Mouse (Mus musculus) stomach, postnatal 0 days (tissue): ENCODE results near the gene Pikfyve. TPM values are rescaled to one million over a fixed set of nuclear protein-coding genes. Genes with fewer than 3 reads are reported as not detected.

Experiments
- ATAC-seq: fragments of 200-750 bp; cut with Nextera tagmentation; 2 replicates; pipeline ENCODE4 v1.8.0; 2017; ENCODE audit not compliant: low FRiP score, low TSS enrichment
- DNase-seq: peaks from one replicate; pipeline ENCODE4 v3.0.0-alpha.2; 2016; ENCODE audit warnings: low spot score
- H3K27ac ChIP-seq: fragments of 300-500 bp; sonication (generic); replicated peaks from 2 replicates; pipeline ENCODE4 v1.5.1; 2014; ENCODE audit warnings: mild to moderate bottlenecking, control low read depth
- H3K27me3 ChIP-seq: fragments of 300-500 bp; sonication (generic); 2 replicates; pipeline ENCODE4 v1.6.1; 2014; ENCODE audit warnings: low read length; ENCODE audit not compliant: control insufficient read depth, insufficient read depth
- H3K36me3 ChIP-seq: fragments of 300-500 bp; sonication (generic); 2 replicates; pipeline ENCODE4 v1.6.1; 2014; ENCODE audit warnings: low read length, mixed read lengths; ENCODE audit not compliant: control insufficient read depth, insufficient read depth
- H3K4me1 ChIP-seq: fragments of 300-500 bp; sonication (generic); replicated peaks from 2 replicates; pipeline ENCODE4 v1.6.1; 2014; ENCODE audit warnings: antibody characterized with exemption; ENCODE audit not compliant: control insufficient read depth, insufficient read depth
- H3K4me2 ChIP-seq: fragments of 300-500 bp; sonication (generic); replicated peaks from 2 replicates; pipeline ENCODE4 v1.6.1; 2014; ENCODE audit warnings: low read depth, mild to moderate bottlenecking, control low read depth, moderate library complexity
- H3K4me3 ChIP-seq: fragments of 300-500 bp; sonication (generic); 2 replicates; pipeline ENCODE4 v1.5.1; 2014; ENCODE audit warnings: low read depth, low read length, control low read depth
- H3K9ac ChIP-seq: fragments of 300-500 bp; sonication (generic); 2 replicates; pipeline ENCODE4 v1.6.1; 2014; ENCODE audit warnings: mild to moderate bottlenecking, low read length, control low read depth, mixed read lengths
- H3K9me3 ChIP-seq: fragments of 300-500 bp; sonication (generic); 2 replicates; pipeline ENCODE4 v1.6.1; 2016; ENCODE audit warnings: low read length; ENCODE audit not compliant: control insufficient read depth
- CTCF ChIP-seq: IDR thresholded peaks from 2 replicates; pipeline ENCODE4 v1.5.1; 2016; ENCODE audit warnings: antibody characterized with exemption, low read depth, mild to moderate bottlenecking, moderate library complexity
- EP300 ChIP-seq: optimal IDR thresholded peaks from 2 replicates; pipeline ENCODE3; 2016; ENCODE audit warnings: antibody characterized with exemption
- WGBS: fragments of 180-500 bp; shearing (Covaris S2); extraction: QIAGEN DNeasy Blood & Tissue Kit; methylation state at CpG from one replicate; pipeline ENCODE4 v1.1.7; 2014; 5-methylcytosine and 5-hydroxymethylcytosine counted together
- polyA plus RNA-seq: library from polyadenylated mRNA; unstranded; fragments of >200 nt; fragmentation: Nextera tagmentation; extraction: Ambion mirVana; gene quantifications from 2 replicates; pipeline ENCODE4 v1.2.1, GENCODE M21; 2015

Gene Pikfyve
- polyA plus RNA-seq, 1 experiment from 2014 or later, result 3.9 TPM

DNA sequence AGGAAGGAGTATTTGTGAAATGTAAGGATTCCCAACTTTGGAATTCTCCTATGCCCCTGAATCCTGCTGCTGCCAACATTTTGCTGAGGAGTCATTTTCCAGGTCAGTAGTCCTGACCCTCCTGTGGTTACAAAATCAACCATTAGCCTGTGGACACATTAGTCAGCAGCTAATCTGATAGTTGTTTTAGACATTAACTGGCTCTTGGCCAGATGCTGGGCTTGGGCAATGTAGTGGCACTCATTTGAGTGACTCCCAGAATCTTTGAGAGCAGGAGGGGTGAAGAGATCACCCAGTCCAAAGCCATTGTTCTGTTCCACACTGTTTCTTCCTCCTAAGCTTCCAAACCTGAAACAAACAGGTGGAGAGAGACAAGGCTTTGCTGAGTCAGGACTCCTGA is 31.7 kb upstream of the Pikfyve start:
- Histone ChIP-seq H3K36me3 (0 out of 2 replicates have a peak, but pooled peaks cover 2% of the 10 kb centered on the region), H3K4me3 (no peak overlapping the region), H3K9ac (no peak overlapping the region), H3K4me2 (no peak overlapping the region), H3K27me3 (no peaks in the 10 kb centered on the region), H3K27ac (no peak overlapping the region), H3K9me3 (no peaks in the 10 kb centered on the region), H3K4me1 (no peaks in the 10 kb centered on the region)
- DNase-seq (peak; percentile 29), ATAC-seq (no peak)
- no peak for TF ChIP-seq EP300
- no peak for TF ChIP-seq CTCF

DNA sequence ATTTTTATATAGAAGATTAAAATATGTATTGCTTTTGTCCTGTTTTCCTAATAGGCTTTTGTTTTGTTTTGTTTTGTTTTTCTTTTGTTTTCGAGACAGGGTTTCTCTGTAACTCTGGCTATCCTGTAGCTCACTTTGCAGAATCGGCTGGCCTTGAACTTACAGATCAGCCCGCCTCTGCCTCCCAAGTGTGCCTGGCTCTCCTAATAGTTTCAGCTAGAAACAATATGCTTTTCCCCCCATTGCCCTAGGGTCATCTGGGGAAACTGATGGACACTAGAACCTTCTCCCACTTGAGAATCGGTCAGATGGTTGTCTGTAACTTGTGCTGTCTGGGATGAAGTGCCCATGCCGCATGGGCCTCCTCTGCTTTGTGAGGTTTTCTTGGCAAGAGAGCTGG is 30.4 kb upstream of the Pikfyve start:
- peaks cover 9% of the 10 kb centered on the region; the same call in 1 of the 2 replicates for H3K36me3 ChIP-seq
- H3K27ac ChIP-seq, result no peak overlapping the region
- H3K27me3 ChIP-seq, result no peaks in the 10 kb centered on the region
- ATAC-seq (no peak), DNase-seq (no peak)
- no peaks in the 10 kb centered on the region for H3K4me1 ChIP-seq
- WGBS, result 94% methylated on average over 5 of the region's 5 CpGs
- H3K4me2 ChIP-seq, result no peak overlapping the region
- no peaks in the 10 kb centered on the region for H3K9me3 ChIP-seq
- H3K9ac ChIP-seq, result no peak overlapping the region
- TF ChIP-seq CTCF, result no peak
- no peak for TF ChIP-seq EP300
- no peak overlapping the region for H3K4me3 ChIP-seq

DNA sequence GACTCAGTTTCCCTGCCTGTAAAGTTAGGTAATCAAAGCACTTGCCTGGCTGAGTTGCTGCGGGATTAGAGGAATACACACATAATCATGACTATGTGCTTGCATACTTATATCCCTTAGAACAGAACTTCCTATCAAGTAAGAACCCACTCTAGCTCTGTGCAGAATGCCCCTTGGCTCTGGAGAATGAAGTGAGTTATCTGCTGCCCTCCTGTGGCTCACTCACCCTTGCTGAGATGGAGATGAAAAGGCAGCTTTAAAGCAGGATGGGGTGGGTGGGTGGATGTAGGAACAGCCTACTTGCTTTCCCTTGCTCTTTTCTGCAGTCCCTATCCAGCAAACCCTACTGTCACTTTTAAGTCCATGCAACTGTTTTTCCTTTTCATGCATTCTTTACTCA is 24.3 kb upstream of the Pikfyve start:
- Histone ChIP-seq H3K4me2 (no peak overlapping the region), H3K9me3 (no peaks in the 10 kb centered on the region), H3K4me1 (no peaks in the 10 kb centered on the region), H3K4me3 (no peak overlapping the region), H3K36me3 (peaks cover 32% of the 10 kb centered on the region), H3K27me3 (no peaks in the 10 kb centered on the region), H3K9ac (no peak overlapping the region), H3K27ac (no peak overlapping the region)
- ATAC-seq (no peak), DNase-seq (no peak)
- WGBS, result 97% methylated on average over 1 of the region's 1 CpGs
- TF ChIP-seq CTCF, result peak; percentile 40
- TF ChIP-seq EP300, result no peak

DNA sequence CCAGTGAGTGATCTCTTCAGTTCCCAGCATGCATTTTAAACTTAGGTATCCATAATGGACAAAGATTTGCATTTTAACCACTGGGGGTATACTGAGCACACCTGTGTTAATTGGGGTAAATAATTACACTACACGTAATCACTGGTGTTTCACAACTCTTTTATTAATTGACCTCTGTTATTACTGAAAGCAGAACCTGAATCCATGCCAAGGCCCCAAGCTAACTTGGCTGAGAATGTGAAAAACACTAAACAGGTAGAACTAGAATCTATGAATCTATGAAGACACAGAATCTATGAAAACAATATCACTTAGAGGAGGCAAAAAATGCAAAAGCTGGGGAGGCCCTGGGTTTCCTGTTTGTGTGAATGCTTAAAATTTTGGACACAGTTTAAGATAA is 19.0 kb upstream of the Pikfyve start:
- Histone ChIP-seq H3K4me2 (no peak overlapping the region), H3K9me3 (no peaks in the 10 kb centered on the region), H3K9ac (no peak overlapping the region), H3K4me3 (no peak overlapping the region), H3K36me3 (peaks cover 29% of the 10 kb centered on the region), H3K27me3 (no peaks in the 10 kb centered on the region), H3K4me1 (no peaks in the 10 kb centered on the region), H3K27ac (no peak overlapping the region)
- 78% methylated on average over 1 of the region's 1 CpGs for WGBS
- TF ChIP-seq CTCF (no peak), EP300 (no peak)
- no peak for ATAC-seq
- no peak for DNase-seq

DNA sequence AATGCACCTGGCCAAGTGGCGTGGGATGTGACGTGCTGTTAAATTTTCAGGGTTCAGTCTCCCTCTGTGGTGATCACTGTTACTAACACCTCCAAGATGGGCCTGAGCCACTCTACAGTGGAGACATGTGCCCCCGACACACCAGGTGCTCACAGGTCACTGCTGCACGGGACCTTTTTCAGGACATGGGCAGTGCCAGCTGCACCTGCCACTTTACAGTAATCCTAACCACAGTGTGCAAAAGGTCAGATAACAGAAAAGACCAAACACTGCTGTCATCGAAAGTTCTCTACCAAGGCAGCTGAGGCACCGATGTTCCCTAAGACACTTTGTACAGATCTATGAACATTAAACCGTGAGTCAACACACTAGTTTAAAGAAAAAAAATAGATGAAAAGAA is 16.9 kb upstream of the Pikfyve start:
- Histone ChIP-seq H3K27ac (no peak overlapping the region), H3K36me3 (peaks cover 29% of the 10 kb centered on the region), H3K4me2 (no peak overlapping the region), H3K27me3 (no peaks in the 10 kb centered on the region), H3K4me1 (no peaks in the 10 kb centered on the region), H3K4me3 (no peak overlapping the region), H3K9ac (no peak overlapping the region), H3K9me3 (no peaks in the 10 kb centered on the region)
- DNase-seq (no peak), ATAC-seq (peak; percentile 60; the same call in 1 of the 2 replicates)
- TF ChIP-seq CTCF (no peak), EP300 (no peak)
- 74% methylated on average over 7 of the region's 7 CpGs for WGBS

DNA sequence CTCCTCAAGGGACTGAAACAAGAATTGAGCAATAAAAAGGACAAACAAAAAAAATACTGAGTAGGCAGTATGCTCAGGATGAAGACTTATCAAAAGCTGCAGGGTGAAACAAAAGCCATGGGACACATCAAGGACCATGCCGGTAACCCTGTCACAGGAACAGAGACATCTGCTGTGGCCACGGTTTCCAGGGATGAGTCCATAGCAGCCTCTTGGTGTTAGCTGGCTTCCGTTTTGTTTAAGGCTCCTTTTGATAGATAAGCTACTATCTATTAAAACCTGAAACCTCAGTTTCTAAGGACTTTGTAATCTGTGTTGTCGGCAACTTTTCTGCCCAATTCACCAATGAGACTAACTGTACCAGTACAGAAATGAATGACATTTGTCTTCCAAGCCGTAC is 16.5 kb upstream of the Pikfyve start:
- no peak for TF ChIP-seq CTCF
- no peak for TF ChIP-seq EP300
- no peak for DNase-seq

More for the DNA sequence above, 16.5 kb upstream of the Pikfyve start:
- Histone ChIP-seq H3K27ac (no peak overlapping the region), H3K36me3 (peaks cover 25% of the 10 kb centered on the region), H3K4me1 (no peaks in the 10 kb centered on the region), H3K4me2 (no peak overlapping the region), H3K4me3 (no peak overlapping the region), H3K9me3 (no peaks in the 10 kb centered on the region), H3K9ac (no peak overlapping the region), H3K27me3 (no peaks in the 10 kb centered on the region)
- ATAC-seq, result no peak
- 72% methylated on average over 5 of the region's 5 CpGs for WGBS
